Mouse (Mus musculus): ENCODE measurements around the gene Dlec1. TPM values are rescaled to one million over a fixed set of nuclear protein-coding genes. Genes with fewer than 3 reads are reported as not detected.
A peak's percentile ranks its signal among the peaks of the same experiment; 100 is the strongest.

Gene Dlec1
- polyA plus RNA-seq, 1 experiment from 2014 or later = 1.1 TPM

DNA sequence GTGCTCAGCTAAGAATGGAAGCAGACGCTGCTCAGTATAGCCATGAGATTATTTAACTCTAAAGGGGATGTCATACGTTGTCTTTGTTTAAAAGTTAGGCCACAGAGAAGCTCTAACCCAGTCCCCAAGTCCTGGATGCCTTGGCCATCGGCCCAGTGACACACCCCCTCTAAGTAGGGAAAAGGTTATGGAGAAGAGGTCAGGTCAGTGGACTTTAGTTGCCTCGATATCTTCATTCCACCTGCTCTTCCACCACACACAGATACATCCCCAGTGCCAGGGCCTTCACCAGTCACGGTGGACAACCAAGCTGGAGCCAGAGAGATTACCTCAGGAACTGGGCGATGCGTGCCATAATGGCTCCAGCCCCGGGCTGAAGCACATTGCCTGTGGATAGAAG is 53.1 kb downstream of the Dlec1 start:
- no peak overlapping the region for H3K9ac ChIP-seq
- H3K36me3 ChIP-seq (ENCODE audit: insufficient read depth) = no peaks in the 10 kb centered on the region
- DNase-seq (no peak), ATAC-seq (ENCODE audit: insufficient read depth) (no peak)
- H3K4me1 ChIP-seq (ENCODE audit: insufficient read depth) = no peaks in the 10 kb centered on the region
- H3K4me3 ChIP-seq (ENCODE audit: low read depth, low read length) = no peak overlapping the region
- 69% methylated on average over 8 of the region's 8 CpGs for WGBS
- H3K27me3 ChIP-seq (ENCODE audit: insufficient read depth, low read length) = peaks cover 4% of the 10 kb centered on the region; the same call in 1 of the 2 replicates
- H3K4me2 ChIP-seq = no peak overlapping the region
- H3K9me3 ChIP-seq (ENCODE audit: low read depth, low read length) = no peaks in the 10 kb centered on the region
- TF ChIP-seq CTCF (IDR thresholded peaks at IDR 0.05; ENCODE audit: low read depth) = no peak
- no peak overlapping the region for H3K27ac ChIP-seq (ENCODE audit: low read depth)

GRCm38 (mm10) chr9:119155826-119156225 is 53.5 kb downstream of the Dlec1 start:
- no peak overlapping the region for H3K4me2 ChIP-seq
- H3K36me3 ChIP-seq (ENCODE audit: insufficient read depth) = no peaks in the 10 kb centered on the region
- ATAC-seq (ENCODE audit: insufficient read depth) (no peak; the same call in 1 of the 2 replicates), DNase-seq (peak; percentile 7)
- no peak overlapping the region for H3K9ac ChIP-seq
- H3K27ac ChIP-seq (ENCODE audit: low read depth) = no peak overlapping the region
- 41% methylated on average over 7 of the region's 7 CpGs for WGBS
- H3K9me3 ChIP-seq (ENCODE audit: low read depth, low read length) = no peaks in the 10 kb centered on the region
- H3K27me3 ChIP-seq (ENCODE audit: insufficient read depth, low read length) = peaks cover 4% of the 10 kb centered on the region; the same call in 1 of the 2 replicates
- TF ChIP-seq CTCF (IDR thresholded peaks at IDR 0.05; ENCODE audit: low read depth) = no peak
- no peak overlapping the region for H3K4me3 ChIP-seq (ENCODE audit: low read depth, low read length)
- H3K4me1 ChIP-seq (ENCODE audit: insufficient read depth) = no peaks in the 10 kb centered on the region

DNA sequence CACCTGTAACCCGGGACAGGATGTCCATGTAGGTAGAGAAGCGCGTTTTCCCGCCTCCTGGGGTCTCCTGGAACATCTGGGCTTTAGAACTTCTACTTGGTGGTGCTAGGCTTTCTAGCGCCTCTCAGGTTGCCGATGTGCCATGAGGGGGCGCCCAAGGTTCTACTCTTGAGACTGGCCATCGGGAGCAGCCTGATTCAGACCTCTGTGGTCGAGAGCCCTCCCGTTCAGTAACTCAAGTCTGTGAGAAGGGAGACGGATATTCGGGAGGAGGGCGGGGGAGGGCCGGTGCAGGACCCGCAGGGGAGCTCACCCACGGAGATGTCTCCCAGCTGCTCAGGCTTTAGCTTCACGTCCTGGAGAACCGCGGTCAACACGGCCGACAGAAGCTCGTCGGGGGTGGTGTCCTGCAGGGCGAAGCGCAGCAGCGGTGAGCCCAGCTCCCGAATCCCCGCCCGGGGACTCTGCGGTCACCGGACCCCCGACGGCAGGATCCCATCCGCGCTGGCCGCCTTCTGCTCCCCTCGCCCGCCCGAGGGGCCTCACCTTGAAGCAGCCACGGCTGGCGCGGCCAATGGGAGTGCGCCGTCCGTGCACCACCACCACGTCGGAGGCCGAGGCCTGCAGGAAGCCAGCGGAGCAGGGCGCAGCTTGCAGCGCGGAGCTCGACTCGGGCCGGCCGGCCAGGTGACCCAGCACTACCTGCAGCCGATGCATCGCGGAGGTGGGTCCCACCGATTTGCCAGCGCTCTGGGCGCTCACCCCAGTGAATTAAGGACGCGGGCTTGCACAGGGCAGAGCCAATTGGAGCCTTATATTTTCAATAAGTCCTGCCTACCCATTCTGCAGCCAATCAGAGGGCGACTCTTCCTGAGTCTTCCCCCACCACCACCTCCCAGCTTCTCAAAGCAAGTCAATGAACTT is 54.3 kb downstream of the Dlec1 start, which contains the start of gene Acaa1b:
Gene Acaa1b (minus strand): TSS at position 816 of the 924 bp plus-strand sequence.
- peak; percentile 95 for DNase-seq
- H3K27me3 ChIP-seq (ENCODE audit: insufficient read depth, low read length) = peaks cover 4% of the 10 kb centered on the region; the same call in 1 of the 2 replicates
- H3K27ac ChIP-seq (ENCODE audit: low read depth) = no peak within 1 kb of the TSS

DNA sequence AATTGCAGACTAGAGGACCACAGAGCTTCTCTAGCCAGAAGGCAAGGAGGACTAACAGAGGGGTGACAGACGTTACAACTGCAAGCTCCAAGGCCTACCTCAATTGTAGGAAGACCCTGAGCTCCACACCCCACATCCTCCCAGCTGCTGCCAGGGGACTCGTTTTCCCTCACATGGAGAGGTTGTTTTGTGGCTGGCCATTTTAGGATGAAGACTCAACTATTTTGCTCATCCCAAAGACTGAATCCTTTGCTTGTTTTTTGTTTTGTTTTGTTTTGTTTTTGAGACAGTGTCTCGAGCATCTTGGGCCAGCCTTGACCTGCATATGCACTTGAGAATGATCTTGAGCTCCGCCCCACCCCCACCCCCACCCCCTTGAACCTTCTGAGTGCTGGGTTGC is 56.6 kb downstream of the Dlec1 start, which contains the start of gene Gm47289:
Gene Gm47289 (plus strand): TSS at position 301 of the 400 bp plus-strand sequence.
- H3K4me2 ChIP-seq = no peak within 1 kb of the TSS
- no peak within 1 kb of the TSS for H3K9ac ChIP-seq
- DNase-seq (no peak), ATAC-seq (ENCODE audit: insufficient read depth) (no peak)
- no peaks in the 10 kb centered on the region for H3K9me3 ChIP-seq (ENCODE audit: low read depth, low read length)
- no peak within 1 kb of the TSS for H3K27ac ChIP-seq (ENCODE audit: low read depth)
- no peaks in the 10 kb centered on the region for H3K36me3 ChIP-seq (ENCODE audit: insufficient read depth)
- TF ChIP-seq CTCF (IDR thresholded peaks at IDR 0.05; ENCODE audit: low read depth) = no peak
- WGBS = 44% methylated on average over 4 of the region's 4 CpGs
- H3K27me3 ChIP-seq (ENCODE audit: insufficient read depth, low read length) = peaks cover 4% of the 10 kb centered on the region; the same call in 1 of the 2 replicates
- H3K4me3 ChIP-seq (ENCODE audit: low read depth, low read length) = no peak within 1 kb of the TSS
- no peaks in the 10 kb centered on the region for H3K4me1 ChIP-seq (ENCODE audit: insufficient read depth)

More for the DNA sequence above, 54.3 kb downstream of the Dlec1 start, which contains the start of gene Acaa1b:
- Histone ChIP-seq H3K9ac (peak within 1 kb of the TSS; percentile 29; the same call in 1 of the 2 replicates), H3K4me3 (ENCODE audit: low read depth, low read length) (peak within 1 kb of the TSS; percentile 38), H3K4me2 (peak within 1 kb of the TSS; percentile 60), H3K4me1 (ENCODE audit: insufficient read depth) (no peaks in the 10 kb centered on the region), H3K9me3 (ENCODE audit: low read depth, low read length) (no peaks in the 10 kb centered on the region), H3K36me3 (ENCODE audit: insufficient read depth) (no peaks in the 10 kb centered on the region)
- peak; percentile 74 for TF ChIP-seq CTCF (IDR thresholded peaks at IDR 0.05; ENCODE audit: low read depth)
- ATAC-seq (ENCODE audit: insufficient read depth) = peak; percentile 86
- 1% methylated on average over 57 of the region's 65 CpGs for WGBS

GRCm38 (mm10) chr9:119160689-119161088 is 58.4 kb downstream of the Dlec1 start:
- Histone ChIP-seq H3K9me3 (ENCODE audit: low read depth, low read length) (no peaks in the 10 kb centered on the region), H3K4me2 (no peak overlapping the region), H3K4me3 (ENCODE audit: low read depth, low read length) (no peak overlapping the region), H3K27me3 (ENCODE audit: insufficient read depth, low read length) (peaks cover 2% of the 10 kb centered on the region; the same call in 1 of the 2 replicates), H3K27ac (ENCODE audit: low read depth) (no peak overlapping the region), H3K36me3 (ENCODE audit: insufficient read depth) (no peaks in the 10 kb centered on the region), H3K9ac (no peak overlapping the region), H3K4me1 (ENCODE audit: insufficient read depth) (no peaks in the 10 kb centered on the region)
- WGBS = 79% methylated on average over 3 of the region's 3 CpGs
- no peak for ATAC-seq (ENCODE audit: insufficient read depth)
- no peak for DNase-seq
- TF ChIP-seq CTCF (IDR thresholded peaks at IDR 0.05; ENCODE audit: low read depth) = no peak

- Histone ChIP-seq H3K4me2 (no peak overlapping the region), H3K9me3 (ENCODE audit: low read depth, low read length) (no peaks in the 10 kb centered on the region), H3K4me3 (ENCODE audit: low read depth, low read length) (no peak overlapping the region), H3K27ac (ENCODE audit: low read depth) (no peak overlapping the region), H3K9ac (no peak overlapping the region), H3K27me3 (ENCODE audit: insufficient read depth, low read length) (no peaks in the 10 kb centered on the region), H3K4me1 (ENCODE audit: insufficient read depth) (no peaks in the 10 kb centered on the region), H3K36me3 (ENCODE audit: insufficient read depth) (no peaks in the 10 kb centered on the region)
- WGBS = 81% methylated on average over 7 of the region's 7 CpGs
- no peak for ATAC-seq (ENCODE audit: insufficient read depth)
- TF ChIP-seq CTCF (IDR thresholded peaks at IDR 0.05; ENCODE audit: low read depth) = no peak
- no peak for DNase-seq
Observed at GRCm38 (mm10) chr9:119164743-119165142, 62.5 kb downstream of the Dlec1 start.

DNA sequence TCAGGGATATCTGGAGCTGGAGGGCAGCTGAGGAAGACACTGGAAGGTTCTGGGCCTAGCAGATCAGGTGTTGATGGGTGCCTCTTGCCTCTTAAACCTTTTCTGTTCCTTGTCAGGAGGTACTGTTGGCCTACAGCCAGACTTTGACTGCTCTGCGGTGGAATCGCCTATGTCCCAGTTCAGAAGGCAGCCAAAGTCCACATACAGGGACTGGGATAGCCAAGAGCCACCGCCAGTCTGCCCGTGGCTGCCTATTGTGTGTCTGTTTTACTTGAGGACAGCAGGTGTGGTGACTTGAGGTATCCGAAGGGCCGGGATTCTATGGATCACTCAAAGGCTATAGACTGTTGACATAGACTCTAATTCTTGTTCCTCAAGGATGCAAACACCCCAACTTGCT is 63.3 kb downstream of the Dlec1 start:
- WGBS = 88% methylated on average over 6 of the region's 6 CpGs

More for the DNA sequence above, 63.3 kb downstream of the Dlec1 start:
- no peak overlapping the region for H3K27ac ChIP-seq (ENCODE audit: low read depth)
- DNase-seq (no peak), ATAC-seq (ENCODE audit: insufficient read depth) (no peak)
- no peak overlapping the region for H3K4me3 ChIP-seq (ENCODE audit: low read depth, low read length)
- no peak overlapping the region for H3K9ac ChIP-seq
- no peaks in the 10 kb centered on the region for H3K9me3 ChIP-seq (ENCODE audit: low read depth, low read length)
- no peaks in the 10 kb centered on the region for H3K4me1 ChIP-seq (ENCODE audit: insufficient read depth)
- no peaks in the 10 kb centered on the region for H3K27me3 ChIP-seq (ENCODE audit: insufficient read depth, low read length)
- H3K36me3 ChIP-seq (ENCODE audit: insufficient read depth) = no peaks in the 10 kb centered on the region
- no peak overlapping the region for H3K4me2 ChIP-seq
- no peak for TF ChIP-seq CTCF (IDR thresholded peaks at IDR 0.05; ENCODE audit: low read depth)

Data from lung, embryonic 14.5 days (tissue).